Mouse (Mus musculus): ENCODE data around the gene Braf. TPM values are rescaled to one million over a fixed set of nuclear protein-coding genes. Genes with fewer than 3 reads are reported as not detected.
A peak's percentile ranks its signal among the peaks of the same experiment; 100 is the strongest.

Braf gene
- total and polyA plus RNA-seq, 3 experiments, result 7.2 to 16.9 (median 15.0) TPM

GRCm38 (mm10) chr6:39591481-39591880 lies 133.8 kb downstream of the Braf start:
- TF ChIP-seq CTCF (IDR thresholded peaks at IDR 0.05) (no peak), EP300 (IDR thresholded peaks at IDR 0.05; ENCODE audit: insufficient read depth, low read depth, low read length) (no peak), POLR2A (IDR thresholded peaks at IDR 0.05; ENCODE audit: insufficient read depth, low read depth, low read length) (no peak)
- no peak overlapping the region for H3K9ac ChIP-seq (ENCODE audit: low read depth, low read length)
- H3K27me3 ChIP-seq (ENCODE audit: control insufficient read depth, insufficient read depth, low read length), result no peaks in the 10 kb centered on the region
- peaks cover 6% of the 10 kb centered on the region for H3K36me3 ChIP-seq (ENCODE audit: control insufficient read depth, insufficient read depth, low read length)
- H3K79me2 ChIP-seq (replicated peaks; ENCODE audit: control insufficient read depth, insufficient read depth, low read length), result peaks cover 3% of the 10 kb centered on the region; the same call in 1 of the 2 replicates
- peaks cover 6% of the 10 kb centered on the region for H3K4me1 ChIP-seq (ENCODE audit: control insufficient read depth, insufficient read depth, low read length)
- DNase-seq, result no peak
- H3K4me3 ChIP-seq, result no peak overlapping the region
- intact Hi-C loops (cut with DNase I), result loop anchor here (5.0 kb wide), 1 partner anchor 136 kb away; the partner anchor contains the start of gene Braf
- 91% methylated on average over 4 of the region's 4 CpGs for WGBS
- no peak overlapping the region; the same call in 1 of the 2 replicates for H3K27ac ChIP-seq

GRCm38 (mm10) chr6:39585517-39585916 lies 139.7 kb downstream of the Braf start, which contains the start of gene Gm42420:
TSS of gene Gm42420 (plus strand) at chr6:39585753.
- Histone ChIP-seq H3K36me3 (ENCODE audit: control insufficient read depth, insufficient read depth, low read length) (no peaks in the 10 kb centered on the region), H3K4me3 (no peak within 1 kb of the TSS), H3K9ac (ENCODE audit: low read depth, low read length) (no peak within 1 kb of the TSS), H3K27me3 (ENCODE audit: control insufficient read depth, insufficient read depth, low read length) (no peaks in the 10 kb centered on the region), H3K79me2 (replicated peaks; ENCODE audit: control insufficient read depth, insufficient read depth, low read length) (no peaks in the 10 kb centered on the region), H3K27ac (no peak within 1 kb of the TSS), H3K4me1 (ENCODE audit: control insufficient read depth, insufficient read depth, low read length) (no peaks in the 10 kb centered on the region)
- no peak for DNase-seq
- TF ChIP-seq EP300 (IDR thresholded peaks at IDR 0.05; ENCODE audit: insufficient read depth, low read depth, low read length), result no peak
- TF ChIP-seq POLR2A (IDR thresholded peaks at IDR 0.05; ENCODE audit: insufficient read depth, low read depth, low read length), result no peak
- TF ChIP-seq CTCF (IDR thresholded peaks at IDR 0.05), result no peak
- intact Hi-C loops (cut with DNase I), result no loop called here
- 84% methylated on average over 6 of the region's 6 CpGs for WGBS

GRCm38 (mm10) chr6:39581087-39581784 lies 144.0 kb downstream of the Braf start:
- no peaks in the 10 kb centered on the region for H3K4me1 ChIP-seq (ENCODE audit: control insufficient read depth, insufficient read depth, low read length)
- H3K27me3 ChIP-seq (ENCODE audit: control insufficient read depth, insufficient read depth, low read length), result no peaks in the 10 kb centered on the region
- intact Hi-C loops (cut with DNase I), result no loop called here
- H3K9ac ChIP-seq (ENCODE audit: low read depth, low read length), result no peak overlapping the region
- H3K4me3 ChIP-seq, result no peak overlapping the region
- peaks cover 1% of the 10 kb centered on the region; the same call in 1 of the 2 replicates for H3K79me2 ChIP-seq (replicated peaks; ENCODE audit: control insufficient read depth, insufficient read depth, low read length)
- no peak for TF ChIP-seq CTCF (IDR thresholded peaks at IDR 0.05)
- WGBS, result 79% methylated on average over 7 of the region's 7 CpGs
- no peak overlapping the region for H3K27ac ChIP-seq
- no peak for DNase-seq
- H3K36me3 ChIP-seq (ENCODE audit: control insufficient read depth, insufficient read depth, low read length), result no peaks in the 10 kb centered on the region; the same call in 1 of the 2 replicates

GRCm38 (mm10) chr6:39580558-39580957 lies 144.7 kb downstream of the Braf start:
- Histone ChIP-seq H3K27me3 (ENCODE audit: control insufficient read depth, insufficient read depth, low read length) (no peaks in the 10 kb centered on the region), H3K36me3 (ENCODE audit: control insufficient read depth, insufficient read depth, low read length) (no peaks in the 10 kb centered on the region; the same call in 1 of the 2 replicates)
- intact Hi-C loops (cut with DNase I), result no loop called here

GRCm38 (mm10) chr6:39579552-39579951 lies 145.7 kb downstream of the Braf start:
- TF ChIP-seq CTCF (IDR thresholded peaks at IDR 0.05), result no peak
- no peak for TF ChIP-seq POLR2A (IDR thresholded peaks at IDR 0.05; ENCODE audit: insufficient read depth, low read depth, low read length)
- TF ChIP-seq EP300 (IDR thresholded peaks at IDR 0.05; ENCODE audit: insufficient read depth, low read depth, low read length), result no peak
- intact Hi-C loops (cut with DNase I), result no loop called here
- H3K27me3 ChIP-seq (ENCODE audit: control insufficient read depth, insufficient read depth, low read length), result no peaks in the 10 kb centered on the region
- no peak for DNase-seq
- 89% methylated on average over 7 of the region's 7 CpGs for WGBS
- H3K79me2 ChIP-seq (replicated peaks; ENCODE audit: control insufficient read depth, insufficient read depth, low read length), result peaks cover 1% of the 10 kb centered on the region; the same call in 1 of the 2 replicates
- H3K4me3 ChIP-seq, result no peak overlapping the region
- H3K4me1 ChIP-seq (ENCODE audit: control insufficient read depth, insufficient read depth, low read length), result no peaks in the 10 kb centered on the region; the same call in none of the 2 replicates
- no peaks in the 10 kb centered on the region; the same call in 1 of the 2 replicates for H3K36me3 ChIP-seq (ENCODE audit: control insufficient read depth, insufficient read depth, low read length)
- H3K9ac ChIP-seq (ENCODE audit: low read depth, low read length), result no peak overlapping the region
- H3K27ac ChIP-seq, result no peak overlapping the region

More at GRCm38 (mm10) chr6:39580558-39580957, 144.7 kb downstream of the Braf start:
- TF ChIP-seq POLR2A (IDR thresholded peaks at IDR 0.05; ENCODE audit: insufficient read depth, low read depth, low read length), result no peak
- no peak for TF ChIP-seq CTCF (IDR thresholded peaks at IDR 0.05)
- no peak for TF ChIP-seq EP300 (IDR thresholded peaks at IDR 0.05; ENCODE audit: insufficient read depth, low read depth, low read length)
- no peak overlapping the region for H3K27ac ChIP-seq
- no peak for DNase-seq
- peaks cover 1% of the 10 kb centered on the region; the same call in 1 of the 2 replicates for H3K79me2 ChIP-seq (replicated peaks; ENCODE audit: control insufficient read depth, insufficient read depth, low read length)
- H3K9ac ChIP-seq (ENCODE audit: low read depth, low read length), result no peak overlapping the region
- H3K4me3 ChIP-seq, result no peak overlapping the region
- no peaks in the 10 kb centered on the region; the same call in 1 of the 2 replicates for H3K4me1 ChIP-seq (ENCODE audit: control insufficient read depth, insufficient read depth, low read length)
- 78% methylated on average over 2 of the region's 2 CpGs for WGBS

- Histone ChIP-seq H3K27me3 (ENCODE audit: control insufficient read depth, insufficient read depth, low read length) (no peaks in the 10 kb centered on the region), H3K9ac (ENCODE audit: low read depth, low read length) (no peak overlapping the region), H3K4me3 (no peak overlapping the region), H3K27ac (peak overlapping the region; percentile 89), H3K36me3 (ENCODE audit: control insufficient read depth, insufficient read depth, low read length) (no peaks in the 10 kb centered on the region; the same call in 1 of the 2 replicates), H3K79me2 (replicated peaks; ENCODE audit: control insufficient read depth, insufficient read depth, low read length) (peaks cover 1% of the 10 kb centered on the region; the same call in 1 of the 2 replicates), H3K4me1 (ENCODE audit: control insufficient read depth, insufficient read depth, low read length) (no peaks in the 10 kb centered on the region; the same call in none of the 2 replicates)
- intact Hi-C loops (cut with DNase I), result no loop called here
- no peak for DNase-seq
- 65% methylated on average over 7 of the region's 7 CpGs for WGBS
- no peak for TF ChIP-seq CTCF (IDR thresholded peaks at IDR 0.05)
- no peak for TF ChIP-seq POLR2A (IDR thresholded peaks at IDR 0.05; ENCODE audit: insufficient read depth, low read depth, low read length)
- no peak for TF ChIP-seq EP300 (IDR thresholded peaks at IDR 0.05; ENCODE audit: insufficient read depth, low read depth, low read length)
Measured at GRCm38 (mm10) chr6:39574951-39575350, 150.3 kb downstream of the Braf start.

All from heart, adult 2 months (tissue).